Mouse (Mus musculus) erythroblast, embryonic 14.5 days (primary cell): Measurements from ENCODE around the gene Macrod2.

ENCODE experiments used
- GATA1 ChIP-seq: IDR thresholded peaks from 2 replicates; pipeline ENCODE4 v1.6.1; 2012; ENCODE audit warnings: low read length, inconsistent platforms, mixed read lengths
- TAL1 ChIP-seq: IDR thresholded peaks from 3 replicates; pipeline ENCODE4 v1.6.1; 2012; ENCODE audit warnings: low read length, inconsistent platforms, mixed read lengths

- TF ChIP-seq GATA1: no peak
- TF ChIP-seq TAL1: no peak
These were observed 1435.4 kb downstream of the Macrod2 start for GRCm38 (mm10) chr2:141830496-141830895.
